Mouse (Mus musculus) kidney, postnatal 10 days (tissue): Measurements from ENCODE around the gene Dpy30.
A peak's percentile ranks its signal among the peaks of the same experiment; 100 is the strongest.

Experiments
- DNase-seq: peaks from one replicate; pipeline ENCODE4 v3.0.0; 2021; ENCODE audit warnings: mixed read lengths

Dpy30 gene

DNA sequence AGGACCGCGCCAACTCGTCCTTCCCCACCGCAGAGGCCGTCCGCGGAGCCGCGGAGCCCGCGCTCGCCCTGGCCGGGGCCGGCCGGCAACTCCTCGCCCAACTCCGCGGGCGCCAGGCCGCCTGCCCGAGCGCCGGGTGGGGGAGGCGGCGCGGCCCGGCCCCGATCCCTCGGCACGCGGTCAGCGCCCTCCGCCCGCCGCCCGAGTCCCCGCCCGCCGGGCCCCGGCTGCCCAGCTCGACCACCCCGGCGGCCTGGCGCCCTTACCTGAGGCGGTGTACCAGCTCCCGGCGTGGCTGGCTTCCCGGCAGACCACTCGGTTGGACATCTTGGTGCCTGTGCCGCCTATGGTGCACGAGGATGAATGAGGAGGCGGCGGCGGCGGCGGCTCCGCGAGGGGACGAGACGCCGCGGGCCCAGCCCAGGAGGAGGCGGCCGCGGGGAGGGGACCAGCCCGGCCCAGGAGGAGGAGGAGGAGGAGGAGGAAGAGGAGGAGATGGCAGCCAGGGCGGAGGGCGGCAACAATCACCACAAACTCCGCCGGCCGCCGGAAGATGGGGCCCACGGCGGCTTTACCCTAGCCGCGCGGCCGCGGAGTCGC, 29.2 kb downstream of the Dpy30 start:
- DNase-seq: peak; percentile 92

- DNase-seq: peak; percentile 39
Measured at GRCm38 (mm10) chr17:74293687-74294425, 29.9 kb downstream of the Dpy30 start.

DNA sequence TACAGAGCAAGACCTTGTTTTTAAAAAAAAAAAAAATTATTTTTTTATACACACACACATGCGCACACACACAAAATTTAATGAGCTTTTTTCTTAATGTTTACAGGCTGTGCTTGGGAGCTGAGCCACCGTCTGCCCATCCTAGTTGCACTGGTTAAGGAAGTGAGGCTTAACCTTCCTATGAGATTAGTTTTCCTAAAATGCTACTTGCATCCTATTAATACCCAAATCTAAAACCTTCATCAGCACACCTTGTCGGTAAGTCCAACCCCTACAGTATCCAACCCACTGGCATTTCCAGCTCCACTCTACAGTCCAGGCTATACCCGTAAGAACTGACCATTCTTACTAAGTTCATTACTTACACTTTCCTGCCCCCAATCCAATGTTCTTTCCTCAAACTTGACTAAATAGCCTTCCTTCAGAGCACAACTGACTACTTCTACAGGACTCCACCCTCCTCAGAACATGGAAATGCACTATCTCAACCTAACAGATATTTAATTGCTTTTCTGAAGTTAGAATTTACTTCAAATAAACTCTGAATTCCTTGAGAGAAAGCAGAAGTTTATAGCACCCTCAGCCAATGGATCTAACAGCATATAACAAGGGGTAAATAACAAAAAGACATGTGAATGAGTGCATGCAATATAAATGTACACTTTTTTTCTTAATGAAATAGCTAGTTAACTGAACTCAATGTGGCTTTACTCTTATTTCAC, 31.9 kb downstream of the Dpy30 start:
- no peak for DNase-seq

GRCm38 (mm10) chr17:74290869-74291268, 32.9 kb downstream of the Dpy30 start:
- no peak for DNase-seq

GRCm38 (mm10) chr17:74290198-74290597, 33.5 kb downstream of the Dpy30 start:
- DNase-seq: no peak

- DNase-seq: no peak
Measured at GRCm38 (mm10) chr17:74288626-74289025, 35.1 kb downstream of the Dpy30 start.

DNA sequence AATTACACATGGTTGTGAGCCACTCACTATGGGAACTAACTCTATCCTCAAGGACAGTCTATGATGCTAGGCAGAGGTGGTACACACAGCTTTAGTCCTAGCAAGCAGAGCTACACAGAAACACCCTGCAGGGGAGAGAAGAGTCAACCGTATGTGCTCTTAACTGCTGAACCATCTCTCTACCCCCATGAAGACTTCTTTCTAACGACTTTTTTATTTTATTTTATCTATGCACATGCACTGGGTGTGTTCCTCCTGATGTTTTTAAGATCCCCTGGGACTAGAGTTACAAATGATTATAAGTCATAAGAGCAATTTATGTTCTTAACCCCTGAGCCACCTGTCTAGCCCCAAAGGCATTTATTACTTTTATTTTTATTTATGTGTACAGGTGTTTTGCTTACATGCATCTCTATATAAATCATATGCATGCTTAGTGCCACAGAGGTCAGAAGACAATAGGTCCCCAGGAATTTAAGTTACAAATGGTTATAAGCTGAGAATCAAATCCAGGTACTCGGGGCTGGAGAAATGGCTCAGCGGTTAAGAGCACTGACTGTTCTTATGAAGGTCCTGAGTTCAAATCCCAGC, 37.5 kb downstream of the Dpy30 start:
- DNase-seq: no peak

DNA sequence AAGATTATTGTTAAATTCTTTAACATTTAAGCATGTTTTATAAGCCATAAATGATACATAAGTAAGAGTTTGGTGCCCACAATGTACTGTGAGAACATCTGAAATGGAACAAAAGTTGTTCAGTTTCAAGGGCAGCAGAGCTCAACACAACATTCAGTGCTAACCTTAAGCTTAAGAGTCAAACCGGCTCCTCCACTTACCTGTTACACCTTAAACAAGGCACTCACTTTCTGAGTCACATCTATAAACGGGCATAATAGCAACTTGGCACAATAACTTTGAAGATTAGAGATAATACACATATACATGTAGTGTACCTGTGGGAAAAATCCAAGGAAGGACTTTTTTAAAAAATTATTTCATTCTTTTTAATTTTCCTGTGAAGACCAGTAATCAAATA, 38.0 kb downstream of the Dpy30 start:
- no peak for DNase-seq

- DNase-seq: no peak
Measured at GRCm38 (mm10) chr17:74284397-74285115, 39.2 kb downstream of the Dpy30 start.

DNA sequence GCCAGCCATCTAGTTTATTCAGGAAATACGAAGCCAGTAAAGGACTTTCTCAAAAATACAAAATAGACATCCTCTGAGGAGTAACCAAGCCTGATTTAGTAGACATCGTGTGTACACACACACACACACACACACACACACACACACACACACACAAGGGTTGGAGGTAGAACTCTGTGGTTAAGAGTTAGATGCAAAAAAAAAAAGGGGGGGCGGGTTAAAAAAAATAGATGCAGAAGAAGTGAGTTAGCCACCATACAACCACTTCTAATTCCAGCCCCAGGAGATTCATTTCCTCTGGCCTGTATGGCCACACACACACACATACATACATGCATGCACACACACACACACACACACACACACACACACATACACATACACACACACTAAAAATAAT, 41.7 kb downstream of the Dpy30 start:
- no peak for DNase-seq

DNA sequence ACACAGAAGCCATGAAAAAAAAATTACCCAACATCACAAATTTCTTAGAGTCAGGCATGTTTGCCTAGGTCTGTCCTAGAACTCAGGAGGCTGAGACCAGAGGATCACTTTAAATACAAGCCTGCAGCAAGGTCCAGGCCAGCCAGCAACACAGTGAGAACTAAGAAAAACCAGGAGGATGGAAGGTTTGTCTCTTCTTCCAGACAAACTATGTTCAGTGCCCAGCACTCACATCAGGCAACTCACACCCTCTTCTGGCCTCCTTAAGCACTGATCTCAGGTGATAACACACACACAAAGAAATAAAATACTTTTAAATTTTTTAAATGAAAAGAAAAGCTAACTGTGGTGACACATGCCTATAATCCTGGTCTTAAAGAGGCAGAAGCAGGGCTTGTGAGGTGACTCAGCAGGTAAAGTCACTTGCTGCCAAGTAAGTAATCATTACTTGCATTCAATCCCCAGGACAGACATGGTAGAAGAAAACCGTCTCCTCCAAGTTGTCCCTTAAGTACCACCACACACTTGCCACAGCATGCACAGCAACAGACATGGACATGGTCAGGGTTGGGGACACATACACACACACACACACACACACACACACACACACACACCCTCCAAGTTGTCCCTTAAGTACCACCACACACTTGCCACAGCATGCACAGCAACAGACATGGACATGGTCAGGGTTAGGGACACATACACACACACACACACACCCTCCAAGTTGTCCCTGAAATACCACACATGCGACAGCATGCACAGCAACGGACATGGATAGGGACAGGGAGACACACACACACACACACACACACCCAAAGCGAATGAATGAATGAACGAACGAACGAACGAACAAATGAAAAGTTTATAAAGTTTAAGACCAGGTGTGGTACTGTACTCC, 44.5 kb downstream of the Dpy30 start:
- DNase-seq: no peak

DNA sequence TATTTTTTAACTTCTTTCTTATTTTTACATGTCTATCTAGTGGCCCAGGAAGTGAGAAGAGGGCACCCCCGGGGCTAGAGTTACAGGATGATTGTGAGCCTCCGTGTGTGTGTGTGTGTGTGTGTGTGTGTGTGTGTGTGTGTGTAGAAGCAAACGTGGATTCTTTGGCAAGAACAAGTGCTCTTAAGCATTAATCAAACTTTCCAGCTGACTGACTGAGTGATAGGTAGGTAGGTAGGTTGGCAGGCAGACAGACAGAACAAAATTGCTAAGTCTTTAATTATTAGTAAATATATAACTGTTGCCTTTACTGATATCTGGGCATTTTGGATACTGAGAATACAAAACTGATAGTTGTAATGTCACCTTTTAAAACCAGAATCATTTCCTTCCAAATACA, 49.3 kb downstream of the Dpy30 start:
- DNase-seq: no peak

GRCm38 (mm10) chr17:74272683-74273205, 51.0 kb downstream of the Dpy30 start:
- peak; percentile 27 for DNase-seq

DNA sequence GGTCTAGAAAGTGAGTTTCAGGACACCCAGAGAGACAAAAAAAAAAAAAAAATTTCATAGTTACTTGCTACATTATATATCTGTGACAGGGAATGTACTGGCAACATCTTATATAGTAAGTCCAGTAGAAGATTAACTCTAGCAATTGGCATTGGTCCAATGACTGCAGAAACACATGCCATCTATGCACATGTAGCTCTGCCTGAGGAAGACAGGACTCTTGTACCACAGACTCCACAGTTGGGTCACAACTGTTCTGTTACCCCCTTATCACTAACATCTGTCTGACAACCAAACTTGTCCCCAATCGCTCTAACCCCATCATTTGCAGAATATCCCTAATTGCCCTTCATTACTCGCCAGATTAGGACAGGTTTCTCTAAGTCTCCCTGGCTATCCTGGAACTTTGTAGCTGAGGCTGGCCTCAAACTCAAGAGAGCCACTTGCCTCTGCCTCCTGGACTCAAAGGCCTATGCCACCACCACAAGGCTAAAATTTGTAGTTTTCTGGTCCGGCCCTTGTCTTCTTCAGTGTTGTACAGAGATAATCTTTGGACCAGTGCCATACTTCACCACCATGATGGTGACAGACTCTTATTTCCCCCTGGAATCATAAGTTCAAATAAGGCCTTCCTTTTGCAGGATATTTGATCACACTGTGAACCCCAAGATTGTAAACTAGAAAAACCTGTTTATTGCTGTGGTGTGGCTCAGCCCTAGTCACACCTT, 52.0 kb downstream of the Dpy30 start:
- DNase-seq: no peak

GRCm38 (mm10) chr17:74270205-74270604, 53.5 kb downstream of the Dpy30 start:
- DNase-seq: no peak

- DNase-seq: no peak
Measured at GRCm38 (mm10) chr17:74267415-74268180, 56.1 kb downstream of the Dpy30 start.

GRCm38 (mm10) chr17:74265636-74266035, 58.1 kb downstream of the Dpy30 start:
- DNase-seq: no peak

- DNase-seq: peak; percentile 45
Measured at GRCm38 (mm10) chr17:74265156-74265505, 58.6 kb downstream of the Dpy30 start.

DNA sequence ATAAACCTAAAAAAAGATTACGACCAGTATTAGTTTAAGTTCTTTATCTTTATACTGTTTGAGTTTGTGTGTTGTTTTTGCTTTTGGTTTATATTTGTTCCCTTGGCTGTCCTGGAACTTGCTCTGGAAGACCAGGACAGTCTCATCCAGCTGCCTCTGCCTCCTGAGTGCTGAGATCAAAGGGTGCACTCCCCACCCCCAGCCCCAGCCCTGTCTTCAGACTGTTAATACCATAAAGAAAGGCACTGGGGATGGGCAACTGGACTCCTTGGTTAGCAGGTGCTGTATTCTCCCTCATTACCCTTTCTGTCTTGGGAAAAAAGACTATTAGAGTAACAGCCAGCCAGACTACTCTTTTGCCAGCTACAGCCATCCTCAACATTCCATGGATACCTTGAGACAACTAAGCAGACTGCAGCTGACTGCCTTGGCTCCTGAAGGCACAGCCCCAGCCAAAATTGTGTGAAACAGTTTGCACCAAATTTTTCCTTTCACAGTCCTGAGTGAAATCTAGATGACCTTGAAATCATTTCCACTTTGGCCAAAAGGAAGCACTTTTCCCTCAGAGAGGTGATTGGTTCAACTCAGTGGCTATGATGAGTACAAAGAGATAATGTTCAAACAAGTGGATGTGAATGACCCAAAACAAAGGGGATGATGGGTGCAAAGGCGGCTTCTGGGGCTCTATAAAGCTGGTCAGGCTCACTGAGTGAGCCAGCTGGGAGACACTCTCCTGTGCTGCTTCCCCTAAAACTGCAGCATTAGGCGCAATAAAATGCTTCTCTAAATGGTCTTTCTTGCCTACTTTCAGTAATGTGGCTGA, 59.2 kb downstream of the Dpy30 start:
- peak; percentile 26 for DNase-seq
